Mouse (Mus musculus) limb, embryonic 11.5 days (tissue): ENCODE measurements around the gene Kdm4a. TPM values are rescaled to one million over a fixed set of nuclear protein-coding genes. Genes with fewer than 3 reads are reported as not detected.

ENCODE experiments used
- ATAC-seq: fragments of 200-750 bp; cut with Nextera tagmentation; 2 replicates; pipeline ENCODE4 v1.8.0; 2017; ENCODE audit warnings: low read depth; ENCODE audit not compliant: insufficient number of reproducible peaks, low FRiP score, low TSS enrichment
- DNase-seq: peaks from one replicate; pipeline ENCODE4 v3.0.0-alpha.2; 2015; ENCODE audit warnings: low spot score
- H3K27ac ChIP-seq: fragments of 300-500 bp; sonication (generic); replicated peaks from 2 replicates; pipeline ENCODE4 v1.5.1; 2014; ENCODE audit warnings: low read depth, mild to moderate bottlenecking, low read length
- H3K27me3 ChIP-seq: fragments of 300-500 bp; sonication (generic); 2 replicates; pipeline ENCODE4 v1.6.1; 2014; ENCODE audit warnings: mild to moderate bottlenecking, low read length, mixed read lengths; ENCODE audit not compliant: control insufficient read depth, insufficient read depth
- H3K36me3 ChIP-seq: fragments of 300-500 bp; sonication (generic); 2 replicates; pipeline ENCODE4 v1.6.1; 2014; ENCODE audit warnings: mild to moderate bottlenecking, low read length, moderate library complexity, mixed read lengths; ENCODE audit not compliant: control insufficient read depth, insufficient read depth
- H3K4me1 ChIP-seq: fragments of 300-500 bp; sonication (generic); 2 replicates; pipeline ENCODE4 v1.6.1; 2014; ENCODE audit warnings: low read length, mixed read lengths; ENCODE audit not compliant: control insufficient read depth, insufficient read depth
- H3K4me2 ChIP-seq: fragments of 300-500 bp; sonication (generic); 2 replicates; pipeline ENCODE4 v1.6.1; 2014; ENCODE audit warnings: low read depth, mild to moderate bottlenecking, moderate library complexity; ENCODE audit not compliant: severe bottlenecking
- H3K4me3 ChIP-seq: fragments of 300-500 bp; sonication (generic); 2 replicates; pipeline ENCODE4 v1.5.1; 2014; ENCODE audit warnings: low read depth, low read length
- H3K9ac ChIP-seq: fragments of 300-500 bp; sonication (generic); 2 replicates; pipeline ENCODE4 v1.6.1; 2014; ENCODE audit warnings: mild to moderate bottlenecking, low read length
- H3K9me3 ChIP-seq: fragments of 300-500 bp; sonication (generic); 2 replicates; pipeline ENCODE4 v1.6.1; 2016; ENCODE audit warnings: low read length; ENCODE audit not compliant: control insufficient read depth
- WGBS: fragments of 180-500 bp; shearing (Covaris S2); extraction: QIAGEN DNeasy Blood & Tissue Kit; methylation state at CpG from one replicate; pipeline ENCODE4 v1.1.7; 2014; 5-methylcytosine and 5-hydroxymethylcytosine counted together
- polyA plus RNA-seq: library from polyadenylated mRNA; unstranded; fragments of >200 nt; fragmentation: Nextera tagmentation; extraction: Ambion mirVana; gene quantifications from 2 replicates; pipeline ENCODE4 v1.2.1, GENCODE M21; 2014

Gene Kdm4a
- polyA plus RNA-seq, 1 experiment from 2014 or later, result 63.9 TPM

- no peak overlapping the region for H3K4me2 ChIP-seq
- no peak overlapping the region for H3K4me3 ChIP-seq
- 0 out of 2 replicates have a peak, but pooled peaks cover 2% of the 10 kb centered on the region for H3K4me1 ChIP-seq
- H3K27ac ChIP-seq, result no peak overlapping the region
- WGBS, result 94% methylated on average over 5 of the region's 5 CpGs
- no peaks in the 10 kb centered on the region for H3K9me3 ChIP-seq
- H3K36me3 ChIP-seq, result peaks cover 32% of the 10 kb centered on the region
- no peak for ATAC-seq
- no peak for DNase-seq
- H3K27me3 ChIP-seq, result no peaks in the 10 kb centered on the region
- H3K9ac ChIP-seq, result no peak overlapping the region
Measured at GRCm38 (mm10) chr4:118138891-118139290, 41.0 kb downstream of the Kdm4a start.

- H3K36me3 ChIP-seq, result peaks cover 27% of the 10 kb centered on the region
- ATAC-seq (no peak), DNase-seq (no peak)
- no peaks in the 10 kb centered on the region for H3K27me3 ChIP-seq
- H3K9me3 ChIP-seq, result no peaks in the 10 kb centered on the region
- 0 out of 2 replicates have a peak, but pooled peaks cover 2% of the 10 kb centered on the region for H3K4me1 ChIP-seq
- no peak overlapping the region for H3K4me3 ChIP-seq
- H3K4me2 ChIP-seq, result no peak overlapping the region
- WGBS, result 91% methylated on average over 16 of the region's 16 CpGs
- H3K9ac ChIP-seq, result no peak overlapping the region
- H3K27ac ChIP-seq, result no peak overlapping the region
Measured at GRCm38 (mm10) chr4:118137857-118138256, 42.0 kb downstream of the Kdm4a start.

- H3K4me3 ChIP-seq, result no peak overlapping the region
- 0 out of 2 replicates have a peak, but pooled peaks cover 2% of the 10 kb centered on the region for H3K4me1 ChIP-seq
- H3K4me2 ChIP-seq, result no peak overlapping the region
- H3K27ac ChIP-seq, result no peak overlapping the region
- no peak for ATAC-seq
- peaks cover 25% of the 10 kb centered on the region for H3K36me3 ChIP-seq
- no peak for DNase-seq
- no peak overlapping the region for H3K9ac ChIP-seq
- H3K9me3 ChIP-seq, result no peaks in the 10 kb centered on the region
- no peaks in the 10 kb centered on the region for H3K27me3 ChIP-seq
- 93% methylated on average over 10 of the region's 10 CpGs for WGBS
Measured at GRCm38 (mm10) chr4:118137311-118137710, 42.5 kb downstream of the Kdm4a start.

- WGBS, result 94% methylated on average over 1 of the region's 1 CpGs
- no peak overlapping the region for H3K27ac ChIP-seq
- peak overlapping the region; percentile 55 for H3K9ac ChIP-seq
Measured at GRCm38 (mm10) chr4:118135414-118135813, 44.4 kb downstream of the Kdm4a start.

GRCm38 (mm10) chr4:118134485-118135365 lies 45.1 kb downstream of the Kdm4a start, which contains the start of gene St3gal3:
Gene St3gal3, minus strand, starts transcription at chr4:118134914.
- DNase-seq (peak; percentile 95), ATAC-seq (peak; percentile 99)
- Histone ChIP-seq H3K36me3 (peaks cover 14% of the 10 kb centered on the region), H3K4me3 (peak within 1 kb of the TSS; percentile 91), H3K9ac (peak within 1 kb of the TSS; percentile 84), H3K27ac (peak within 1 kb of the TSS; percentile 80; the same call in 1 of the 2 replicates), H3K4me1 (0 out of 2 replicates have a peak, but pooled peaks cover 2% of the 10 kb centered on the region), H3K27me3 (no peaks in the 10 kb centered on the region), H3K9me3 (no peaks in the 10 kb centered on the region), H3K4me2 (peak within 1 kb of the TSS; percentile 83)
- under 1% methylated on average over 77 of the region's 84 CpGs for WGBS

More at GRCm38 (mm10) chr4:118135414-118135813, 44.4 kb downstream of the Kdm4a start:
- DNase-seq, result no peak
- H3K4me3 ChIP-seq, result peak overlapping the region; percentile 91
- H3K4me1 ChIP-seq, result 0 out of 2 replicates have a peak, but pooled peaks cover 2% of the 10 kb centered on the region
- no peaks in the 10 kb centered on the region for H3K27me3 ChIP-seq
- no peak; the same call in 1 of the 2 replicates for ATAC-seq
- no peaks in the 10 kb centered on the region for H3K9me3 ChIP-seq
- H3K4me2 ChIP-seq, result peak overlapping the region; percentile 83
- H3K36me3 ChIP-seq, result peaks cover 17% of the 10 kb centered on the region

DNA sequence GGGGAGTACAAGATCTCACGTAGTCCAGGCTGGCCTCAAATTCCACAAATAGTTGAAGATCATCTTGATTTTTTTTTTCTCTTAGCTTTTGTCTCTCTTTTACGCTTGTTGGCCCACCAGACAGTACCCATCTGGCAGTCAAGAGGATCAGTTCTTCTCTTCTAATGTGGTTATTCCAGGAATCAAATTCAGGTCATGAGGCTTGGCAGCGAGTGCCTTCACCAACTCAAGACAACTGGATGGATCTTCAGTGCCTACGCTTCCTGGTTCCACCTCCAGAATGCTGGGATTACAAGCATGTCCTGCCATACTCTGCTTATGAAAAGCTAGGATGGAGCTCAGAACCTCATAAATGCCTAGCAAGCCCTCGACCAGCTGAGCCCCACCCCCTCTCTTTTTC lies 48.5 kb downstream of the Kdm4a start:
- Histone ChIP-seq H3K4me3 (no peak overlapping the region), H3K9me3 (no peaks in the 10 kb centered on the region), H3K27ac (no peak overlapping the region), H3K27me3 (no peaks in the 10 kb centered on the region), H3K4me2 (no peak overlapping the region), H3K36me3 (no peaks in the 10 kb centered on the region; the same call in 1 of the 2 replicates), H3K9ac (no peak overlapping the region), H3K4me1 (0 out of 2 replicates have a peak, but pooled peaks cover 2% of the 10 kb centered on the region)
- ATAC-seq (no peak), DNase-seq (no peak)
- 91% methylated on average over 5 of the region's 5 CpGs for WGBS

DNA sequence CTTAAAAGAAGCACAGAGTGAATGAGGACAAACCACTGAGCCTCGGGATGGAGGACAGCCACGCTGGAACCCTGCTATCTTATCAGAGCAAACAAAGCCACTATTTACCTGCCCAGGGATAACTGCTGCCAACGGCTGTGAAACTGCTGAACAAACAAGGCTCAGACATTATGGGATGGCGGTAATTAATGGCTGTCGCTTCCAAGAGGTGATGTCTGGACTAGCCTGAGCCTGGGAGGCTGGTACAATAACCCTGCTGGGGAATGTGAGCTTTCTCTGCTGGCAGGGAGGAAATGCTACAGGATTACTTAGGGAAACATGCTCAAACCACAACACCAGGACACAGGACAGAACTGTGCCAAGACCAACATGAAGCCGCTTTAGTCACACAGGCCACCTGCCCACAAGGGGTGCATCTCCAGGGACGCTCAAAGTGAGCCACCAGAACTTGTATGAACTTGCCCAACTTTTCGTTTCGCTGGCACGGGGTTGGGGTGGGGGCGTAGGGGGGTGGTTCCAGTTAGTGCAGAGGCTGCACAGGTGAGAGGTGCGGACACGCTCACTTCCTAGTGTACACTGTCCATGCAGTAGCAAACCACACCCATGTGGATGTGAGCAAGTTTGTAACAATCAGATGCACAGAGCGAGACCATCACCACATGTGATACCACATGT lies 56.7 kb downstream of the Kdm4a start:
- Histone ChIP-seq H3K4me3 (no peak overlapping the region), H3K27ac (no peak overlapping the region), H3K9me3 (no peaks in the 10 kb centered on the region), H3K27me3 (no peaks in the 10 kb centered on the region), H3K4me2 (no peak overlapping the region), H3K36me3 (no peaks in the 10 kb centered on the region), H3K9ac (no peak overlapping the region), H3K4me1 (no peaks in the 10 kb centered on the region)
- WGBS, result 78% methylated on average over 14 of the region's 14 CpGs
- ATAC-seq (no peak; the same call in 1 of the 2 replicates), DNase-seq (no peak)

GRCm38 (mm10) chr4:118122078-118122477 lies 57.8 kb downstream of the Kdm4a start:
- H3K27ac ChIP-seq, result no peak overlapping the region
- 88% methylated on average over 10 of the region's 10 CpGs for WGBS
- no peak for DNase-seq

More at GRCm38 (mm10) chr4:118122078-118122477, 57.8 kb downstream of the Kdm4a start:
- ATAC-seq, result no peak
- H3K4me1 ChIP-seq, result no peaks in the 10 kb centered on the region
- H3K36me3 ChIP-seq, result no peaks in the 10 kb centered on the region
- no peak overlapping the region for H3K9ac ChIP-seq
- H3K27me3 ChIP-seq, result no peaks in the 10 kb centered on the region
- no peak overlapping the region for H3K4me3 ChIP-seq
- no peak overlapping the region for H3K4me2 ChIP-seq
- no peaks in the 10 kb centered on the region for H3K9me3 ChIP-seq
